Comparison of ENCODE assay signal across 15 mouse cellular contexts in genomic region chr3:145743050-145743449, GRCm38 (mm10). TPM values are rescaled to one million over a fixed set of nuclear protein-coding genes. Genes with fewer than 3 reads are reported as not detected.
DNase-seq lines count a peak whose midpoint lies in the region; ATAC-seq and TF ChIP-seq lines count a peak whose summit lies in the region.
"Had no signal": no experiment of that assay in that cellular context is flagged by ENCODE, and none has a peak within 500 bp of the region (broad histone marks: within the 10 kb centered on the region; RNA-seq: fewer than 3 reads in every experiment).

No protein-coding gene starts in this region.

- no peaks in the 10 kb centered on the region for H3K27me3 ChIP-seq in forebrain, postnatal 0 days (ENCODE audit: insufficient read depth, low read length)
- H3K27me3 ChIP-seq: kidney, embryonic 15.5 days; neural tube, embryonic 15.5 days; stomach, embryonic 15.5 days had no signal

- peak; percentile 94 for ATAC-seq in forebrain, postnatal 0 days

- H3K27ac ChIP-seq in forebrain, postnatal 0 days (ENCODE audit: low read depth, low read length) = no peak overlapping the region
- H3K27ac ChIP-seq: heart, adult 2 months; kidney, embryonic 15.5 days; neural tube, embryonic 15.5 days; stomach, embryonic 15.5 days had no signal

- no peak overlapping the region for H3K4me3 ChIP-seq in forebrain, postnatal 0 days (ENCODE audit: low read depth, low read length)
- H3K4me3 ChIP-seq: heart, adult 2 months; kidney, embryonic 15.5 days; neural tube, embryonic 15.5 days; stomach, embryonic 15.5 days had no signal

- no peaks in the 10 kb centered on the region for H3K9me3 ChIP-seq in forebrain, postnatal 0 days (ENCODE audit: low read length)
- H3K9me3 ChIP-seq: kidney, embryonic 15.5 days; neural tube, embryonic 15.5 days; stomach, embryonic 15.5 days had no signal

- WGBS in forebrain, postnatal 0 days = 28% methylated on average over 9 of the region's 9 CpGs

- no peaks in the 10 kb centered on the region for H3K36me3 ChIP-seq in forebrain, postnatal 0 days (ENCODE audit: insufficient read depth)
- H3K36me3 ChIP-seq: kidney, embryonic 15.5 days; neural tube, embryonic 15.5 days; stomach, embryonic 15.5 days had no signal

- DNase-seq in layer of hippocampus, adult 11-12 months (ENCODE audit: low spot score) = peak; percentile 30
- no peak for DNase-seq in layer of hippocampus, adult 9-10 months (ENCODE audit: low spot score)
- DNase-seq in brain, adult 2 months (ENCODE audit: low read depth, low spot score) = peak; percentile 35
- DNase-seq in forebrain, postnatal 0 days = peak; percentile 62
- peak; percentile 22 to 38 for DNase-seq in layer of hippocampus, postnatal 36 days
- no peak for DNase-seq in cerebellum, adult 11-12 months
- DNase-seq in kidney, postnatal 14 days = no peak
- no peak for DNase-seq in thymus, postnatal 36 days
- DNase-seq: adrenal gland, postnatal 14 days; cerebellum, adult 11 months; heart, adult 2 months; left cerebral cortex, postnatal 4 days had no signal

- H3K9ac ChIP-seq in forebrain, postnatal 0 days = no peak overlapping the region
- H3K9ac ChIP-seq: kidney, embryonic 15.5 days; neural tube, embryonic 15.5 days; stomach, embryonic 15.5 days had no signal

- H3K4me2 ChIP-seq in forebrain, postnatal 0 days (ENCODE audit: low read depth) = no peak overlapping the region
- H3K4me2 ChIP-seq: kidney, embryonic 15.5 days; neural tube, embryonic 15.5 days; stomach, embryonic 15.5 days had no signal

- TF ChIP-seq CTCF in forebrain, postnatal 0 days (IDR thresholded peaks at IDR 0.05; ENCODE audit: low read depth) = no peak

- H3K4me1 ChIP-seq in forebrain, postnatal 0 days (ENCODE audit: insufficient read depth) = no peaks in the 10 kb centered on the region
- H3K4me1 ChIP-seq: stomach, embryonic 15.5 days had no signal

RNA-seq across cellular contexts. Expression of gene Ddah1, which starts 15.4 kb away (rescaled TPM):
- 112 and 147 TPM in 2 replicates for total RNA-seq in forebrain, postnatal 0 days (2014; rRNA removed)
- 168 and 206 TPM in 2 replicates for polyA plus RNA-seq in forebrain, postnatal 0 days (2015; fragmentation: Nextera tagmentation; extraction: Ambion mirVana)
- total RNA-seq in layer of hippocampus, postnatal 36 days (2021) = 10 to 100 TPM; 53.1 to 56.2 TPM

Comparison
In these comparisons a context has a peak if more than half of its experiments do, and no peak if none do; other contexts are left out.
1. DNase-seq: peak in layer of hippocampus, adult 11-12 months (single experiment), brain, adult 2 months (single experiment), forebrain, postnatal 0 days (single experiment) and layer of hippocampus, postnatal 36 days (2 of 2); none in layer of hippocampus, adult 9-10 months (single experiment), cerebellum, adult 11-12 months (single experiment), kidney, postnatal 14 days (single experiment) and thymus, postnatal 36 days (0 of 2).